Mouse (Mus musculus) brain, embryonic 18.5 days (tissue): Measurements from ENCODE around the gene Engase.

Source experiments
- DNase-seq: peaks from one replicate; pipeline ENCODE4 v3.0.0-alpha.2; 2012; ENCODE audit warnings: low read depth, low spot score

Gene Engase

DNA sequence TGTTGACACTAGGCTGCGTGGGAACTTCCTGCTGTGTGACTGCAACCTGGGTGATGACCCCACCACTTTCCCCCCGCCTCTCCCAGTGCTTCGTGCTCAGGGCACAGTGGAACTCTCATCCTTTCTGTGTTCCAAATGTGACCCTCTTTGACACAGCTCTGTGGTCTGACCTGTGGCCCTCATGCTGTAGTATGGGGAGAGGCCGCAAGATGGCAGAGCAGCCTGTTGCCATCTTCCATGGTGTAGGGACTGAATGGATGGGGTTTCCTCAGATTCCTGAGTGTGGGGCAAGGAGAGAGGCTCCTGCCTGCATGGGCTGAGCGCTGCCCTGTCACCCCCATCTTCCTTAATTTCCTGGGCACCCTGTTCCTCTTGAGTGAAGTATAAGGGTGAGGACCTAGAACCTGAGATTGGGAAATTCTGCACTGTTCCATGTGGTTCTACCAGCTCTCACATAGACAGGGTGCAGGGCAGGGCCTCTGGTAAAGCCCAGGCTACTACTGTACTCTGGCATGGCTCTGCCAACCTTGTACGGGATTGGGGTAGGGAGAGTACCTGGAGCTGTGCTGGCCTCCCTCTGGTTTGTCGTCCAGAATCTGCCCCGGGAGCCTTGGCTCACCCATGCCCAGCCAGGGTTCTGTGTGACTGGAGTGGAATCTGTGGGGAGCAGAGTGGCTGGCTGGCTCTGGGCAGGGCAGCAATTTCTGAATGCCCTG, 11.7 kb downstream of the Engase start:
- no peak for DNase-seq

DNA sequence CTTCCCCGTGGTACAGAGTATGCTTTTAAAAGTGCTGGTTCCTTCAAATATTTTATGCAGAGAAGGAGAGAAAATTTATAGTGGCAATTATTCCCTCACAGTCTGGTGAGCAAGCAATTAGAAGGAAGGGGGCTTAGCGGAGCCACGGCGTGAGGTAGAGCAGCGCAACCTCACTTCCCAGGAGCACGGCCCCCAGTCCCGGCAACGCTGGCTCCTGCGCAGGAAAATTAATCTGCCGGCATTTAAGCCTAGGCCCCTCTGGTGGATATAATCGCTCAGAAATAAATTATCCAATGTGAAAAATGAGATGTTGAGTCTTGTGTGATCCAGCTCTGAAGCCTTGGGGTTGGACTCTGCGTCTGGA, 12.3 kb downstream of the Engase start:
- DNase-seq = no peak

DNA sequence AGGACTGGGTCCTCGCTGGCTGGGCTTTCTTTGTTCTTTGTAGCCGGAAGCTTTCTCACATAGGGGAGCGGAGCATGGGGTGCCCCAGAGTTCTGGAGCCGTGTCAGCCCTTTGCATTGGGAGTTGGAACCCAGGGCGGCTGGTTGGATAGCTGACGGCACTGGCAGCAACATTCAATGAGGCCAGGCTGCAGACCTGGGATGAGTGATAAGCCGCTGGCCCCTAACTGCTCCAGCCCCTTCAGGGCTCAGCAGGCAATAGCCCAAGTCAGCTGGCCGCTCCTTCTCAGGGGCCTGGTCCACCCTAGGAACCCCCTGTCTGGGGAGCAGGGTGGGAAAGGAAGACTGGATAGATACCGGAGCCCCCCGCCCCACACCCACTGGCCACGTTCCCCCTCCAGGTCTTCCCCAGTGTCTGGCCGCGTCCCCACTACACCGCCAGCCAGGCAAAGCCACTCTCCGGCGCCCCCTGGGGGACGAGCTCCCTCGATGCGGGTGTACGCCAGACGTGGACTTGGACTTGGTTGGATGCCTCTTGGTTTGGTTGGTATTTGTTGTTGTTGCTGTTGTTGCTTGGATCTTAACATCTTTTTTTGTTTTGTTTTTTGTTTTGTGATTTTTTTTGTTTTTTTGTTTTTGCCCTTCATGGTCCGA, 14.1 kb downstream of the Engase start:
- no peak for DNase-seq

DNA sequence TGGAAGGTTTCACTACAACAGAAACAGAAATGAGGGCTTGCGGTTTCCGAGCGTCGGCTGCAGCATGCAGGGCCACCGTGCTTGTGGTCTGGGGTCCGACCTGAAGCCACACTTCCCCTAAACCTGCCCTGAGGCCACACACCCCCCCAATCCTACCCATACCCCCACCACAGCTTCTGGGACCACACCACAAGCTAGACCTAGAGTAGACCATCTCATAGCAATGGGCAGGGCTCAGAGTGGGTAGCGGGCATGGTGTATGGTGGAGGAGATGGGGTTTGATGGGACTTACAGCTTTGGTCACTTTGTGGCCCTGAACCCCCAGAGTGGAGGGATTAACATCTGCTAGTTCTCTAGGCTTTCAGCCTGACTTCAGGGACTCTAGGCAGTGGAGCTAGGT, 14.6 kb downstream of the Engase start:
- DNase-seq = no peak

DNA sequence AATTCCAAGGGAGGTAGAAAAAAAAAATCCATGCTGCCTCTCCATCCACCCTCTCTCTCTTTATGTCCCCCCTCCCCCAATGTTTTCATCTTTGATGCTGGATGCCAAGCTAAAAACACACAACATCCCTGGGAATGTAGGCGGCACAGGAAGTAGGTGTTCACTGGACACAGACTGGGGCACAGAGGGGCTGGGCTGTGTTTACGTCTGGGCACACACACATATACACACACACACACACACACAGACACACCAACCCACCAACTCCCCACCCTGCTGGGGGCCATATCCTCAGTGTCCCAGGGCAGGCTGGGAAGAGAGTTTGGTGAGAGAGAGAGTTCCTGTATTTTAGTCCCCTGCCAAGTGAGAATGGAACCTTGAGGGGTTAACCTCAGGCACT, 16.8 kb downstream of the Engase start:
- no peak for DNase-seq

DNA sequence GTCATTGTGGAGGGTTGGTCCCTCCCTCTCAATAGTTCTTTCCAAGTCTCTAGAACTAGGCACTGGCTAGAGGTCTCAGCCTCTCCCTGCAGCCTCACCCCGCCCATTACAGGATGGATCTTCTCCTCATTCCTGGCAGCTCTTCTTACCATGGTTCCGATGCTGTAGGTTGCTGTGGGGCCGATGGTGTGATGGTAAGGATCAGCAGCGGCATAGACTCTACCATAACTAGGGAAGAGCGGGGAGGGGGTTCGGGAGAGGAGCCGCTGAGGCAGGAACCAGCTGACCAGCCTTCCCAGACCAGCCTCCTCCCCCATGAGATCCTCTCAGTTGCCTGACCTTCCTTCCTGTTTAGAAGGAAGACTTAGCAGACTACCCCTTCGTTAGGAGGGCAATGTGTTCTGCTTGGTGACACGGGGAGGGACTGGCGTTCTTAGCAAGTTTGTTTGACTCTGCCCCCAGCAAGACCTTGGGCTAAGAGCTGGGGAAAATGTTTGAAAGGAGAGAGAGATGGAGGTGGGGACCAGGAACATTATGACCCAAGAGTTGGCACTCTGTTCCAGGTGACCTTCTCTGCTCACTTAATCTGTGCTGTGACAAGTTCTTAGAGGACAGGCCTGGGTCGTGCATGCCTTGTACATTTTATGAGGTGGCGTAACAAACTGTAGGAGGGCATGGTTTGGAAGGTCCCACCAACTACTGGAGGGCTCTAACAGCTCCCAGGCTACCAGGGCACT, 17.5 kb downstream of the Engase start:
- no peak for DNase-seq

DNA sequence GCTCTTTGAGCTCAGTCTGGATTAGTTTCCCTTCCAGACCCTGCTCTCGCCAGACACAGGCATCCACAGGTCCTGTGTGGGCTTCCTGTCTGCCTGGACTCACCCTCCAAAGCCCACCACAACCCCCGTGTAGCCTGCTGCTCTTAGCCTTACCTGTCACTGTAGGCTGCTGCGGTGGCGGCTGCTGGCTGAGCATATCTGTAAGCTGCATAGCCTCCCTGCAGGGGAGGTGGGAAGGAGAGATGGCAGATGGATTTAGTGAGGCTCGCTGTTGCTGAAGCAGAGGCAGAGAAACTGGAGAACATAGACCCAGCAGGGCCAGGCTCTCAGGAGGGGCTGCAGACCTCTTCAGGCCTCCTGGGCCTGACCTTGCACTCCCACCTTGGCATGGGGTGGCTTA, 18.4 kb downstream of the Engase start:
- DNase-seq = no peak

DNA sequence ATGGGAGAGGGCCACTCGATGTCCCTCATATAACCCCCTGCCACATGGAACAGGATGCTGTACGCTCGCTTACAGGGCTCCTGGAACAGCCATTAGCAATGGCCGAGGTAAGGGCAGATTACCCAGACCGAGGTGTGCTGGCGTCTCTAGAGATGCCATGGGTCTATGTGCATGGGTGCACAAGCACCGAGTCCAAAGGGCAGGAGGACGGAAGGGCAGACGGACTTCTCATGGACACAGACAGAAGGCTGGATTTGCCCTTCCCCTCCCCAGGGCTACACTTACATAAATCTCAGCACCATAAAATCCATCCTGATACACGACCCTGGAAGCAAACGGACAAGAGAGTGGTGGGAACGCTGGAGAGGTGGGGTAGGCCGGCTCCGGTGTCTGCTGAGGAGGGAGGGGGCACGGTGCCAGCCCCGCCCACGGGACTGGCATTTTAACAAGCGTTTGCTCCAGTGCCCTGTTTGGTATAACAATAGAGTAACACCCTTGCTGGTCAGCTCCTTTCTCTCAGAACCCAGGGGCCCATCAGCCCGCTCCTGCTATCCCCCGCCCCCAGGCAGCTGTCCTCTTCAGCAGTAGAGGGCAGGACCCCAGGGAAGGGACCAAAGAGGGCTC, 19.5 kb downstream of the Engase start:
- DNase-seq = no peak

DNA sequence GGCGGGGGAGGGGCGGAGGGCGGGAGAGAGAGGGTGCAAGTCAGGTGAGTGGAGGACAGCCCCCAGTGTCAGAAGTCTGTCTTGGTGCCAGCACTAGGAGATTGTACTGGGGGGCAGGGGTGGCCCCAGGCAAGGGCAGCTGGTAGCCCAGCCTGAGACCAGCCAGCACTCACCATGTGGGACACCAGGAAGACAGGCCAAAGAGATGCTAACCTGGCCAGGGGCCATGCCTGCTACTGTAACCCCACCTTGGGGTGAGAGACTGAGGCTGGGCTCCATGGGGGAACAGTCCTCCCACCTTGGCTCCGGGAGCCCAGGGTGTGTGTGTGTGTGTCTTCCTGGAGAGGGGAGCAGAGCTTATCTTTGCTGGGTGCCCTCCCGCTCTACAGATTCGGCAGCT, 26.4 kb downstream of the Engase start:
- DNase-seq = no peak

DNA sequence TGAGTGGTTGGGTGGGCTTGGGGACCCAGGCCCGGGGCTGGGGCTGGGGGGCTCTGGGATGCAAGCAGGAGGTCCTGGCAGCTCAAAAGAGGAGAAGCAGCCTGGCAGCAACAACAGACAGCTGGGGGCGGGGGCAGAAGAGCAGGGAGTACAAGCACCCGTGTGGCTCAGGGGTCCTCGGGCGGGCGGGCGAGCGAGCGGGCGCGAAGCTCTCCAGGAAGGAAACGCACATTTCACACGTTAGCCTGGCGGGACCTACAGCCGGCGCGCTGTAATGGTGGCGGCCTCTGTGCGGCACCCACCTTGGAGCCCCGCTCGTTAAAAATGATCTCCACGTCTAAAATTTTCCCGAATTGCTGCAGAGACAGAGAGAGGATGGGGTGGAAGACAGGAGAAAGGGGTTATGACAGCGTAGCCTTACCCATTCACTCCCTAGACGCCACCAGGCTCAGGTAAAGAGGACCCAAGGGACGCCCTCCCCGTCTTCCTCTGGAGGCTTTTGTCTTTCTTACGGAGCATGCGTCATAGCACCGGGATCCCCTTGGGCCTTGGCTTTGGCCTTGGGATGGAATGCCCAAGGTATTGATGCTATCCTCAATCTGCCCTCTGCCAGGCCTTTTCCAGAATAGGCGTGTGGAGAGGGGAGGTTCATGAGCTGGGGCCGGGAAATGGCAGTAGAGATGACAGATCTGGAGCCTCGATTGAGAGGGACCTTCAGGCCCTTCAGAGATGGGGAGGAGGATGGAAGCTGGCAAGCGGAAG, 27.0 kb downstream of the Engase start:
- no peak for DNase-seq

DNA sequence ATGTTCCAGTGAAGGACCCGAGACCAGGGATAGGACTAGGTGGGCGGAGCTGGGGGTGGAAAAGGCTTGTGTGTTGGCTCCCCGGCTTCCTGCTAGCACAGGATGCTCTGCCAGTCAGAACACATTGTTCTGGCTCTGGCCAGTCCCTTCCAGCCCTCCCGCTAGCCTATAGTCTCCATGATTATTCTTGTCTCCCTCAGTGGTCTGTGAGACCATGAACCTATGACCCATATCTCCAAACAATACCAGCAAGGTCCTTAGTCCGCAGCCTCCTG, 27.5 kb downstream of the Engase start:
- no peak for DNase-seq

DNA sequence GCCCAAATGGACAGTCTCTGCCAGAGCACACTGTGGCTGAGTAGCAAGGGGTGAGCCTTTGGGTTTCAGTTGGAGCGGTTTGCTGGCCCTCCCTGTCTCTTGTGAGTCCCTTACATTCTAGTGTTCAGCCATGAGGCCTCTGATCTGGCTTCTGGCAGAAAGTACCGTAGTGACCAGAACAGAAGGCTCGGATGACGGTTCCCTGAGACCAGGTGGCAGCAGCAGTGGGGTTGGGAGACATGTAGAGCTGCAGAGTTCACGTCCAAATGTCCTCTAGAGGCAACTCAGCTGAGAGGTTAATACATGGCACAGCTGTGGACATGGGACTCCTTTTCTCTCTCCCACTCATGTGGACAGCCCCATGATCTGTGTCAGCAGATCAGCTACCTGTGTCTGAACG, 30.5 kb downstream of the Engase start:
- no peak for DNase-seq

DNA sequence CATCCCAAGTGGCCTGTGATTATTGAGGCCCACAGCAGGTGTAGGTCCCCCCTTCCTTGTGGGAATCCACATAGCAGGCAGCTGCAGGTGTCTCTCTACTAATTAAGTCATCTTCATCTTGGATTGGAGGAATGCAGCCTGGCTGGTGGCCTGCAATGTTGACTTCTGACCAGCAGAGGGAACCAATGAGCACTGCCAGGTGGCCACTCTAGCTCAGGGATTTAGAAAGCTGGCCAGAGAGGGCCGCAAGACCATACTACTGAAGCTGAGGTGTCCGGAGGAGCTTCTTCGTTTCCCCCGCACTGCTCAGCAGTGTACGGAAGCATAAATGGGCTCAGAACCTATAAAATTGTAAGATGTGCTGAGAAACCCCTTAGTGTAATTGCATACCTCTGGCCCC, 31.3 kb downstream of the Engase start:
- DNase-seq = peak; percentile 36

DNA sequence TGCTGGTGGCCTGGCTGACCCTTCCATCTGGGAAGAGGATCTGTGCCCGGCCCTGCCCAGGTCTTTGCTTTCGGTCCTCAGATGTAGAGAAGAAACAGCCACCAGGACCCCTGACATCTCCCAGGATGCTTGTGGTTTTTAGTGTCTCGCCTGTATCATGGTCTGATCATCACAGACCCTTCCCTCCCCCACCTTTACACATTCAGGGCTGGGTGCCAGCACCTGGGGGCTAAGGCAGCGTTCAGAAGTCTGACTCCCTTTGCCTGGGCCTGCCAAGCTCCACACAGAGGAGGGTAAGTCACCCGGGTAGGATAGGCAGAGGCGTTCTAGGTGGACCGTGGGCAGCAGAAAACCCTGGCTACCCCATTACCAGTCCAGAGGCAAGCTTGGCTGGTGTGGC, 31.7 kb downstream of the Engase start:
- no peak for DNase-seq

DNA sequence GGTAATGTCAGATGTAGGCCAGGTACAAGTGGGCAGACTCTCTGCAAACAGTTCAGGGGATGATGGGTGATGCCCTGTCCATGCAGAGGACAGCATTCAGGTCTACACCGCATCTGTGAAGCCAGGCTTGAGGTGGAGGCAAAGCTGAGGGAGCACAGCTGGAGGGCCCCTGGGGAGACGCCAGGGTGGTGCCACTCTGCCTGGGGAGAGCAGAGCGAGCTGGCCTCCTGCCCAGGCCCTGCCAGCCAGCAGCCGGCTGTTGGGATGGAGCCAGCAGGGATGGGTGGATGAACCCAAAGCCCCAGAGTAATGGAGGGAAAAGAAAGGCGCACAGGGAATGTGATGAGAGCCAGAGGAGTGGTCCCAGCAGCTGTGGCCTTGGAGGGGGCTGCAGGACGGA, 35.2 kb downstream of the Engase start:
- DNase-seq = no peak

DNA sequence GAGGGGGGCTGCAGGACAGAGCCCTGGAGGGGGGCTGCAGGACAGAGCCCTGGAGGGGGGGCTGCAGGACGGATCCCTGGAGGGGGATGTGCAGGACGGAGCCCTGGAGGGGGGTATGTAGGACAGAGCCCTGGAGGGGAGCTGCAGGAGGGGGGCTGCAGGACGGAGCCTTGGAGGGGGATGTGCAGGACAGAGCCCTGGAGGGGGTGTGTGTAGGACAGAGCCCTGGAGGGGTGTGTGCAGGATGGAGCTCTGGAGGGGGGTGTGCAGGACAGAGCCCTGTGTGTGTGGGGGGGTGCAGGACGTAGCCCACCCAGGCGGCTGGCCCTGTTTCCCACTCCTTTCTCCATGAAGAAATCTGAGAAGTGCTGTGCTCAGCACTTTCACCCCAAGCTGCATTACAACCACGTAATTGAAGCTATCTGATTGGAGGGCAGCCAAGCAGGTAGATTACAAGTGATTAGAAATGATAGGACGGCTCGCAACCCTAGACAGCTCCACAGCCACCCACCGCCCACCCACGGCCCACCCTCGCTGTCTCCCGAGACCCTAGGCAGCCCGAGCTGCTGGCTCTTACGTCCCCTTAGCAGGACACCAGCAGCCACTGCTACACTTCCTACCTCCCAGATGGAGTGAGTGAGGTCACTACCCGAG, 35.8 kb downstream of the Engase start:
- no peak for DNase-seq

DNA sequence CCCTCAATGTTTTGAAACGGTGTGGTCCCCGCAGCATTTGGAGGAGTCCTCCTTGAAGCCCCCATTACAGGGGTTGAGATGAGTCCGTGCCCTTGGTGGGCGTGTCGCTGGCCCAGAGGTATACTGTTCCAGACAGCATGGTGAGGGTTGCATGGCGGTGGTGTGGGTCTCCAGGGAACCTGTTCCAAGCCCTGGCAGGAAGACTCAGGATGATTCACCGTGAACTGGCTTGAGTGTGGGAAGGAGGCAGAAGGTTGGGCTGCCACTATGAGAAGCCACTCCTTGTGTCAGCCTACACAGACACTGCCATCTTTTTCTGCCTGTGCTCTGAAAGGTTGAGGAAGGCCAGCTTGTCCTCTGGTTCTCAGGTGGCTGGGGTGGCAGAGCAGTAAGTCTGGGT, 41.3 kb downstream of the Engase start:
- DNase-seq = no peak

DNA sequence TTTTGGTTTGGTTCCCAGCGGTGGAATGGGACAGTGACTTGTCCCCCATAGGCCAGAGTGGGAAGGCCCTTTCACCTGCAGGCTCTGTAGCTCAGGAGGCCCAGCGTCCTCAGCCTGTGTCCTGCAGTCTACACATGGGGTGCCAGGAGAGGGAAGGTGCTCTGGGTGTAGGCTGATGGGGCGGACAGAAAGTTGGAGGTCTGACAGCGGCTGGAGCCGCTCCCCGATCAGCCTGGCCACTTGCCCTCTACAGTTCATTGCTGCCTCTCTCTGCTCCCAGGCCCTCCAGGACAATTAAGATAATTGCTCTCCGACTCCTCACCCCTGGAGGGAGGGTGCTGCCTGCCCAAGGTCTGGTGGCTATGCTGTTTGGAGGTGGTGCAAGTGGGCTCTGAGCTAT, 42.1 kb downstream of the Engase start:
- DNase-seq = no peak

DNA sequence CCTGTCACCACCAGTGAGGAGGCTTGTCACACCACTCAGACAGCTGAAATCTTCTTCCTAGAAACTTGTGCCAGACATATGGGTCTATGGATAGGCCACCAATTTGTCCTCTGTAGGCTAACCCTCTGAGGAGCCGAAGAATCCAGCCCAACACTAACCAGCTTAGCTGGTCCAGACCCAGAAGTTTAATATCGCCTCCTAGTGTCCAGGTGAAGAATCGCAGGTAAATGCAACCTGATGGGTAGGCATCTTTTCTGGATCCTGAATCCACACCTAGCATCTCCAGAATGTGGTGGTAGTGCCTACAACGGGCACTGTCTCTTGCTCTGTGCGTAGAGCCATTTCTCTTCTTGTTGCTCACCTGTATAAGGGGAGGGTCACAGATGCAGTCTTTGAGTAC, 43.6 kb downstream of the Engase start:
- DNase-seq = no peak

DNA sequence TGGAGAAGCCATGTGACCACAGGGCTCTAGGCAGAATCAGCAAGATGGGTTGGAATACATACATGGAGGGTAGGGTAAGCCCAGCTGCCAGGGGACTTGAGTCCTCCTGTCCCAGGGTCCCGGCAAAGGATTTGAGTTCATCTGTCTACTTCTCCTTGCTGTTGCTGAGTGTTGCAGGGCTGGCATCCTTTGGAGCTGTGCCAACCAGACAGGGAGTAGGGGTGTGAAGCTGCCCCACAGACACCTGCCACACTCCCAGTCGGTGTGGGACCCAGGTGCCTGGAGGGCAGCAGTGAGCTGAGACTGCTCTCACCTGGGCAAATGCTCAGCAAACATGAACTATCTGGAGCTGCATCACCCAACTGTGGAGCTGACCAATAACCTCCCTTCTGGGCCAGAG, 44.3 kb downstream of the Engase start:
- DNase-seq = no peak

DNA sequence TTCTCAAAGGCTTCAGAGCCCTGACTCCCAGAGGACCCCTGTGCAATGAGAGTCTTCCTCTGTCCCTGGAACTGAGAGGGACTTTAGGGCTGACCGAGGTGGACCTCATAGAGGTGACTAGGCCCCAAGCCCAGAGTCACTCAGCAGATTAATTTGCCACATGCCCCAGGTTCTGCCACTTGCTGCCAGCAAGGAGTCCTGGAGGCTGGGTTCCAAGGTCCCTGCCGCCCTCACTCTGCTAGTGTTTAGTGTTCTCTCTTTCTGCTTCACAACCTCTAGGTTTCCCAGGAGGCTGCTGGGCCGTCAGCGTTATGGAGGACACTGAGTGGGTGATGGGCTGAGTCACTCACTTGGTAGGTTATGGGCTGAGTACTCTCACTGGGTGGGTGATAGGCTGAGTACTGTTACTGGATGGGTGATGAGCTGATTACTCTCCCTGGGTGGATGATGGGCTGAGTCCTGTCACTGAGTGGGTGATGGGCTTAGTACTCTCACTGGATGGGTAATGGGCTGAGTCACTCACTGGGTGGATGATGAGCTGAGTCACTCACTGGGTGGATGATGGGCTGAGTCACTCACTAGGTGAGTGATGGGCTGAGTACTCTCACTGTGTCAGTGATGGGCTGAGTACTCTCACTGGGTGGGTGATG, 47.0 kb downstream of the Engase start:
- no peak for DNase-seq
